ENCODE assay signal across 19 mouse cellular contexts in the genomic region with DNA sequence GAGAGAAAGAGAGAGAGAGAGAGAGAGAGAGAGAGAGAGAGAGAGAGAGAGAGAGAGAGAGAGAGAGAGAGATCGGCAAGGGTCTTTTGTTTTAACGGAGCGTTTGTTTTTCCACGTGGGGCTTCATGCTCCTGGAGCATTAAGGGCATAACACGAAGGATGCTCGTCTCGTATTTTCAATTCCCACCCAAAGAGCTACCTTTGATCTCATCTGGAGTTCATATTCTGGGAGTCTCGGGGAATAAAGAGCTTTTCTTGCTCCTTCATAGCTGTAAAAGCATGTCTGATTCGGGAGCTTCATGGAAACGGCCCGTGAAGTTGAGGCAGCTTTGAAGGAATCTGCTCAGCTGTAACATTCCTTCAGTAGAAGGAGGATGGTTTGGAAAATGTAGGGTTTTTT.
DNase-seq lines count a peak whose midpoint lies in the region; ATAC-seq lines count a peak whose summit lies in the region.
"Had no signal": no experiment of that assay in that cellular context is flagged by ENCODE, and none has a peak within 500 bp of the region (broad histone marks: within the 10 kb centered on the region; RNA-seq: fewer than 3 reads in every experiment).

No protein-coding gene starts in this region.

- H3K4me3 ChIP-seq in kidney, embryonic 14.5 days (ENCODE audit: low read length), result no peak overlapping the region
- H3K4me3 ChIP-seq in neural tube, embryonic 13.5 days, result no peak overlapping the region
- no peak overlapping the region for H3K4me3 ChIP-seq in hindbrain, embryonic 14.5 days (replicated peaks; ENCODE audit: low read length)
- no peak overlapping the region for H3K4me3 ChIP-seq in neural tube, embryonic 14.5 days (ENCODE audit: low read depth, low read length)
- no peak overlapping the region for H3K4me3 ChIP-seq in forebrain, embryonic 12.5 days (replicated peaks)
- H3K4me3 ChIP-seq: megakaryocyte, embryonic 14.5 days had no signal

- no peak for DNase-seq in kidney, postnatal 4 days
- no peak for DNase-seq in neural tube, embryonic 10.5 days (ENCODE audit: extremely low spot score, low spot score)
- no peak for DNase-seq in hindbrain, embryonic 14.5 days (ENCODE audit: low spot score)
- no peak for DNase-seq in layer of hippocampus, adult 9-10 months (ENCODE audit: low spot score)
- DNase-seq: adrenal gland, postnatal 14 days; B cell, adult 2 months; cerebellum, adult 2 months; gastrocnemius, postnatal 14 days; kidney, adult 9 months; liver; liver, postnatal 0 days; lung, postnatal 14 days; right cerebral cortex, postnatal 25 days; thymus, postnatal 36 days had no signal

- no peaks in the 10 kb centered on the region for H3K4me1 ChIP-seq in kidney, embryonic 14.5 days (ENCODE audit: control insufficient read depth, insufficient read depth, low read length)
- peaks cover 9% of the 10 kb centered on the region for H3K4me1 ChIP-seq in neural tube, embryonic 13.5 days (replicated peaks)
- no peaks in the 10 kb centered on the region for H3K4me1 ChIP-seq in hindbrain, embryonic 14.5 days (replicated peaks; ENCODE audit: control insufficient read depth, insufficient read depth, low read length)
- no peaks in the 10 kb centered on the region for H3K4me1 ChIP-seq in neural tube, embryonic 14.5 days (ENCODE audit: control insufficient read depth, insufficient read depth, low read length)
- peaks cover 5% of the 10 kb centered on the region; the same call in 1 of the 2 replicates for H3K4me1 ChIP-seq in forebrain, embryonic 12.5 days
- H3K4me1 ChIP-seq: megakaryocyte, embryonic 14.5 days had no signal

- no peaks in the 10 kb centered on the region for H3K36me3 ChIP-seq in kidney, embryonic 14.5 days (ENCODE audit: control insufficient read depth, insufficient read depth, low read length)
- H3K36me3 ChIP-seq in neural tube, embryonic 13.5 days, result no peaks in the 10 kb centered on the region
- no peaks in the 10 kb centered on the region for H3K36me3 ChIP-seq in hindbrain, embryonic 14.5 days (replicated peaks; ENCODE audit: control insufficient read depth, insufficient read depth)
- H3K36me3 ChIP-seq in neural tube, embryonic 14.5 days (ENCODE audit: control insufficient read depth, insufficient read depth, low read length), result no peaks in the 10 kb centered on the region
- H3K36me3 ChIP-seq in forebrain, embryonic 12.5 days (replicated peaks), result no peaks in the 10 kb centered on the region

- no peaks in the 10 kb centered on the region for H3K9me3 ChIP-seq in kidney, embryonic 14.5 days (ENCODE audit: control insufficient read depth, low read length)
- H3K9me3 ChIP-seq in neural tube, embryonic 13.5 days, result no peaks in the 10 kb centered on the region
- H3K9me3 ChIP-seq in hindbrain, embryonic 14.5 days (ENCODE audit: control insufficient read depth, low read length), result no peaks in the 10 kb centered on the region
- H3K9me3 ChIP-seq in neural tube, embryonic 14.5 days (ENCODE audit: control insufficient read depth, low read length), result no peaks in the 10 kb centered on the region; the same call in 1 of the 2 replicates
- no peaks in the 10 kb centered on the region for H3K9me3 ChIP-seq in forebrain, embryonic 12.5 days

- WGBS in kidney, embryonic 14.5 days, result 29% methylated on average over 11 of the region's 11 CpGs
- 32% methylated on average over 11 of the region's 11 CpGs for WGBS in neural tube, embryonic 13.5 days
- 41% methylated on average over 11 of the region's 11 CpGs for WGBS in hindbrain, embryonic 14.5 days
- 34% methylated on average over 11 of the region's 11 CpGs for WGBS in neural tube, embryonic 14.5 days
- 62% methylated on average over 11 of the region's 11 CpGs for WGBS in forebrain, embryonic 12.5 days

- ATAC-seq in kidney, embryonic 14.5 days (ENCODE audit: low FRiP score, low TSS enrichment), result no peak
- ATAC-seq in neural tube, embryonic 13.5 days (ENCODE audit: low read depth), result no peak
- no peak for ATAC-seq in hindbrain, embryonic 14.5 days (ENCODE audit: low FRiP score)
- no peak for ATAC-seq in neural tube, embryonic 14.5 days (ENCODE audit: low read depth)
- ATAC-seq in forebrain, embryonic 12.5 days (ENCODE audit: low FRiP score), result no peak
- ATAC-seq: liver, postnatal 0 days had no signal

- no peak overlapping the region for H3K27ac ChIP-seq in kidney, embryonic 14.5 days (ENCODE audit: low read depth, low read length)
- H3K27ac ChIP-seq in neural tube, embryonic 13.5 days (replicated peaks), result no peak overlapping the region
- H3K27ac ChIP-seq in hindbrain, embryonic 14.5 days, result no peak overlapping the region
- no peak overlapping the region for H3K27ac ChIP-seq in neural tube, embryonic 14.5 days (ENCODE audit: low read depth, low read length)
- no peak overlapping the region for H3K27ac ChIP-seq in forebrain, embryonic 12.5 days

- H3K4me2 ChIP-seq in kidney, embryonic 14.5 days (replicated peaks; ENCODE audit: low read depth, low read length), result 0 out of 2 replicates have a peak overlapping the region, but pooled peaks have one; percentile 5
- H3K4me2 ChIP-seq in neural tube, embryonic 13.5 days, result peak overlapping the region; percentile 15; the same call in 1 of the 2 replicates
- peak overlapping the region; percentile 24 for H3K4me2 ChIP-seq in hindbrain, embryonic 14.5 days (replicated peaks)
- 0 out of 2 replicates have a peak overlapping the region, but pooled peaks have one; percentile 4 for H3K4me2 ChIP-seq in neural tube, embryonic 14.5 days (ENCODE audit: low read depth, low read length)
- H3K4me2 ChIP-seq in forebrain, embryonic 12.5 days, result no peak overlapping the region

- no peaks in the 10 kb centered on the region for H3K27me3 ChIP-seq in kidney, embryonic 14.5 days (ENCODE audit: control insufficient read depth, insufficient read depth, low read length)
- no peaks in the 10 kb centered on the region for H3K27me3 ChIP-seq in neural tube, embryonic 13.5 days
- H3K27me3 ChIP-seq in hindbrain, embryonic 14.5 days (ENCODE audit: control insufficient read depth, insufficient read depth, low read length), result no peaks in the 10 kb centered on the region
- H3K27me3 ChIP-seq in neural tube, embryonic 14.5 days (ENCODE audit: control insufficient read depth, insufficient read depth, low read length), result no peaks in the 10 kb centered on the region
- H3K27me3 ChIP-seq in forebrain, embryonic 12.5 days, result no peaks in the 10 kb centered on the region
- H3K27me3 ChIP-seq: megakaryocyte, embryonic 14.5 days had no signal

- H3K9ac ChIP-seq in kidney, embryonic 14.5 days (ENCODE audit: low read depth, low read length), result no peak overlapping the region
- no peak overlapping the region for H3K9ac ChIP-seq in neural tube, embryonic 13.5 days
- H3K9ac ChIP-seq in hindbrain, embryonic 14.5 days, result no peak overlapping the region
- no peak overlapping the region for H3K9ac ChIP-seq in neural tube, embryonic 14.5 days (replicated peaks; ENCODE audit: low read depth, low read length)
- H3K9ac ChIP-seq in forebrain, embryonic 12.5 days, result no peak overlapping the region
- H3K9ac ChIP-seq: liver, postnatal 0 days had no signal
